Mouse (Mus musculus): ENCODE data around the gene Slc9a3r2. TPM values are rescaled to one million over a fixed set of nuclear protein-coding genes. Genes with fewer than 3 reads are reported as not detected.
"Not testable (repeated sequence)": the region's sequence is repeated elsewhere in the genome, so short reads cannot be mapped to it uniquely, and the experiment has no call there.

Gene Slc9a3r2
- total and polyA plus RNA-seq, 3 experiments, result 100.0 to 125 (median 110) TPM

DNA sequence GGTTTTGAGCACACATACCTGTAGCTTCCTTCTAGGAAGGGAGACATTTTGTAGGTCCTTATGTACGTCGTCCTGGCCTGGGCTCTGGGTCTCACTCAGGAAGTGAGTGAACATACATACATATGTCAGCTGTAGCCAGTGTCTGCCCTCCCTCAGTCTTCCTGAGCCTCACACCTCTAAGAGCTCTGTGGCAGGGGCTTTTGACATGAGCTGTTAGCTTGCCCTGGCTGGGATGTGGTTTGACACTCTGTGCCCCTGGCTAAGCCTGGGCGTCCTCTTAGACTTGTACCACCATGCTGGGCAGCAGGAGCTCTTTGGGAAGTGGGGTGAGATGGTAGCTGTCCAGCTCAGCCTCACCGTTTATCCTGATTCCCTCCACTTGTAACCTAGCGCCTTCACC lies 21.2 kb upstream of the Slc9a3r2 start:
- Histone ChIP-seq H3K27me3 (ENCODE audit: control insufficient read depth, insufficient read depth, low read length) (no peaks in the 10 kb centered on the region), H3K9ac (ENCODE audit: low read depth, low read length) (0 out of 2 replicates have a peak overlapping the region, but pooled peaks have one; percentile 10), H3K4me1 (ENCODE audit: control insufficient read depth, insufficient read depth, low read length) (peaks cover 16% of the 10 kb centered on the region), H3K4me3 (no peak overlapping the region), H3K27ac (no peak overlapping the region; the same call in 1 of the 2 replicates), H3K79me2 (replicated peaks; ENCODE audit: control insufficient read depth, insufficient read depth, low read length) (peaks cover 1% of the 10 kb centered on the region), H3K36me3 (ENCODE audit: control insufficient read depth, insufficient read depth, low read length) (no peaks in the 10 kb centered on the region)
- TF ChIP-seq POLR2A (IDR thresholded peaks at IDR 0.05; ENCODE audit: insufficient read depth, low read depth, low read length) (no peak), CTCF (IDR thresholded peaks at IDR 0.05) (no peak), EP300 (IDR thresholded peaks at IDR 0.05; ENCODE audit: insufficient read depth, low read depth, low read length) (no peak)
- intact Hi-C loops (cut with DNase I), result no loop called here
- no peak for DNase-seq
- 65% methylated on average over 5 of the region's 5 CpGs for WGBS

GRCm38 (mm10) chr17:24670246-24670844 lies 20.2 kb upstream of the Slc9a3r2 start:
- no peaks in the 10 kb centered on the region for H3K27me3 ChIP-seq (ENCODE audit: control insufficient read depth, insufficient read depth, low read length)
- WGBS, result 3% methylated on average over 8 of the region's 8 CpGs

GRCm38 (mm10) chr17:24669545-24670245 lies 19.6 kb upstream of the Slc9a3r2 start, which contains the start of gene Zfp598:
Gene Zfp598, plus strand, starts transcription at chr17:24669687.
- peak within 1 kb of the TSS; percentile 91 for H3K4me3 ChIP-seq
- TF ChIP-seq EP300 (IDR thresholded peaks at IDR 0.05; ENCODE audit: insufficient read depth, low read depth, low read length) (peak; percentile 53; the same call in 1 of the 2 replicates), POLR2A (IDR thresholded peaks at IDR 0.05; ENCODE audit: insufficient read depth, low read depth, low read length) (peak; percentile 88), CTCF (IDR thresholded peaks at IDR 0.05) (peak; percentile 58)
- H3K79me2 ChIP-seq (replicated peaks; ENCODE audit: control insufficient read depth, insufficient read depth, low read length), result peaks cover 1% of the 10 kb centered on the region
- WGBS, result 1% methylated on average over 76 of the region's 80 CpGs
- intact Hi-C loops (cut with DNase I), result loop anchor here (2.0 to 5.0 kb wide), 2 partner anchors 37 to 192 kb away; partner anchors contain the start of genes Mlst8 and Tbl3
- peak; percentile 97 to 98 for DNase-seq
- H3K4me1 ChIP-seq (ENCODE audit: control insufficient read depth, insufficient read depth, low read length), result peaks cover 14% of the 10 kb centered on the region
- H3K9ac ChIP-seq (ENCODE audit: low read depth, low read length), result peak within 1 kb of the TSS; percentile 96
- no peaks in the 10 kb centered on the region for H3K36me3 ChIP-seq (ENCODE audit: control insufficient read depth, insufficient read depth, low read length)
- H3K27ac ChIP-seq, result peak within 1 kb of the TSS; percentile 94
- no peaks in the 10 kb centered on the region for H3K27me3 ChIP-seq (ENCODE audit: control insufficient read depth, insufficient read depth, low read length)

More at GRCm38 (mm10) chr17:24670246-24670844, 20.2 kb upstream of the Slc9a3r2 start:
- TF ChIP-seq EP300 (IDR thresholded peaks at IDR 0.05; ENCODE audit: insufficient read depth, low read depth, low read length) (no peak), CTCF (IDR thresholded peaks at IDR 0.05) (no peak), POLR2A (IDR thresholded peaks at IDR 0.05; ENCODE audit: insufficient read depth, low read depth, low read length) (no peak)
- H3K4me3 ChIP-seq, result peak overlapping the region; percentile 91
- H3K9ac ChIP-seq (ENCODE audit: low read depth, low read length), result peak overlapping the region; percentile 96
- intact Hi-C loops (cut with DNase I), result no loop called here
- DNase-seq, result no peak
- H3K36me3 ChIP-seq (ENCODE audit: control insufficient read depth, insufficient read depth, low read length), result no peaks in the 10 kb centered on the region
- H3K27ac ChIP-seq, result peak overlapping the region; percentile 94
- peaks cover 14% of the 10 kb centered on the region for H3K4me1 ChIP-seq (ENCODE audit: control insufficient read depth, insufficient read depth, low read length)
- H3K79me2 ChIP-seq (replicated peaks; ENCODE audit: control insufficient read depth, insufficient read depth, low read length), result peaks cover 1% of the 10 kb centered on the region

DNA sequence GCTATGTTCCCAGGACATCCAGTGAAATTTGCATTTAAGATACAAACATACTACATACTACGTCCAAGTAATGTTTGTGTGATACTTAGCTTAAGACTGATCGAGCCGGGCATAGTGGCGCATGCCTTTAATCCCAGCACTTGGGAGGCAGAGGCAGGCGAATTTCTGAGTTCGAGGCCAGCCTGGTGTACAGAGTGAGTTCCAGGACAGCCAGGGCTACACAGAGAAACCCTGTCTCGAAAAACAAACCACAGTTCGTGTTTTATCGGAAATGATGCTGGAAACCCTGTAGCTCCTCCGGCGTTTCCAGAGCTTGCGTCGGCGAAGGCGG lies 19.1 kb upstream of the Slc9a3r2 start:
- H3K27ac ChIP-seq, result peak overlapping the region; percentile 82
- peak overlapping the region; percentile 60 for H3K9ac ChIP-seq (ENCODE audit: low read depth, low read length)
- H3K4me3 ChIP-seq, result peak overlapping the region; percentile 60
- H3K27me3 ChIP-seq (ENCODE audit: control insufficient read depth, insufficient read depth, low read length); H3K79me2 ChIP-seq (replicated peaks; ENCODE audit: control insufficient read depth, insufficient read depth, low read length); DNase-seq; H3K36me3 ChIP-seq (ENCODE audit: control insufficient read depth, insufficient read depth, low read length): not testable (repeated sequence)
- peaks cover 13% of the 10 kb centered on the region for H3K4me1 ChIP-seq (ENCODE audit: control insufficient read depth, insufficient read depth, low read length)
- WGBS, result 6% methylated on average over 15 of the region's 15 CpGs
- intact Hi-C loops (cut with DNase I), result loop anchor here (2.0 to 5.0 kb wide), 2 partner anchors 38 to 192 kb away; partner anchors contain the start of genes Mlst8 and Tbl3

- Histone ChIP-seq H3K27me3 (ENCODE audit: control insufficient read depth, insufficient read depth, low read length) (no peaks in the 10 kb centered on the region), H3K27ac (no peak overlapping the region), H3K9ac (ENCODE audit: low read depth, low read length) (no peak overlapping the region), H3K4me1 (ENCODE audit: control insufficient read depth, insufficient read depth, low read length) (peaks cover 13% of the 10 kb centered on the region), H3K79me2 (replicated peaks; ENCODE audit: control insufficient read depth, insufficient read depth, low read length) (no peaks in the 10 kb centered on the region; the same call in 1 of the 2 replicates), H3K4me3 (no peak overlapping the region), H3K36me3 (ENCODE audit: control insufficient read depth, insufficient read depth, low read length) (no peaks in the 10 kb centered on the region)
- intact Hi-C loops (cut with DNase I), result loop anchor here (5.0 kb wide), 1 partner anchor 190 kb away; the partner anchor contains the start of gene Mlst8
- 16% methylated on average over 6 of the region's 6 CpGs for WGBS
- TF ChIP-seq POLR2A (IDR thresholded peaks at IDR 0.05; ENCODE audit: insufficient read depth, low read depth, low read length), result no peak
- 0 out of 2 replicates have a peak, but pooled peaks have one; percentile 55 for TF ChIP-seq EP300 (IDR thresholded peaks at IDR 0.05; ENCODE audit: insufficient read depth, low read depth, low read length)
- TF ChIP-seq CTCF (IDR thresholded peaks at IDR 0.05), result peak; percentile 82
- peak; percentile 51 to 63 for DNase-seq
These were observed 17.3 kb upstream of the Slc9a3r2 start for GRCm38 (mm10) chr17:24667416-24667815.

GRCm38 (mm10) chr17:24667011-24667410 lies 16.9 kb upstream of the Slc9a3r2 start:
- not testable (repeated sequence) for H3K36me3 ChIP-seq (ENCODE audit: control insufficient read depth, insufficient read depth, low read length); DNase-seq; H3K9ac ChIP-seq (ENCODE audit: low read depth, low read length); H3K4me3 ChIP-seq; H3K27ac ChIP-seq; H3K79me2 ChIP-seq (replicated peaks; ENCODE audit: control insufficient read depth, insufficient read depth, low read length); H3K27me3 ChIP-seq (ENCODE audit: control insufficient read depth, insufficient read depth, low read length); H3K4me1 ChIP-seq (ENCODE audit: control insufficient read depth, insufficient read depth, low read length)
- intact Hi-C loops (cut with DNase I), result loop anchor here (5.0 kb wide), 1 partner anchor 190 kb away; the partner anchor contains the start of gene Mlst8
- 53% methylated on average over 7 of the region's 7 CpGs for WGBS

All from heart, adult 2 months (tissue).